Mouse (Mus musculus) embryonic fibroblast, embryonic 13.5 days (primary cell): ENCODE measurements around the gene Gkap1.

Experiments used
- CTCF ChIP-seq: IDR thresholded peaks from 2 replicates; pipeline ENCODE4 v1.5.1; 2011; ENCODE audit warnings: mild to moderate bottlenecking, control low read depth, low read length, moderate library complexity, borderline replicate concordance; ENCODE audit not compliant: insufficient read depth
- POLR2A ChIP-seq: IDR thresholded peaks from 2 replicates; pipeline ENCODE4 v1.6.1; 2011; ENCODE audit warnings: low read depth, mild to moderate bottlenecking, control low read depth, low read length, moderate library complexity

GRCm38 (mm10) chr13:58287822-58288221, 12.3 kb upstream of the Gkap1 start:
- TF ChIP-seq POLR2A = no peak
- peak; percentile 87 for TF ChIP-seq CTCF
